Mouse (Mus musculus) ES-E14 (cell line): ENCODE data around the gene Fam69a.

Source experiments
- CHD2 ChIP-seq: IDR thresholded peaks from 2 replicates; pipeline ENCODE4 v1.6.1; 2014; ENCODE audit warnings: mild to moderate bottlenecking, low read depth, low read length, inconsistent platforms
- MAFK ChIP-seq: IDR thresholded peaks from 2 replicates; pipeline ENCODE4 v1.6.1; 2014; ENCODE audit warnings: mild to moderate bottlenecking, low read depth, low read length, inconsistent platforms; ENCODE audit not compliant: insufficient read depth
- ZC3H11A ChIP-seq: IDR thresholded peaks from 2 replicates; pipeline ENCODE4 v1.6.1; 2012; ENCODE audit warnings: low read depth, mild to moderate bottlenecking, inconsistent platforms, low read length, borderline replicate concordance

DNA sequence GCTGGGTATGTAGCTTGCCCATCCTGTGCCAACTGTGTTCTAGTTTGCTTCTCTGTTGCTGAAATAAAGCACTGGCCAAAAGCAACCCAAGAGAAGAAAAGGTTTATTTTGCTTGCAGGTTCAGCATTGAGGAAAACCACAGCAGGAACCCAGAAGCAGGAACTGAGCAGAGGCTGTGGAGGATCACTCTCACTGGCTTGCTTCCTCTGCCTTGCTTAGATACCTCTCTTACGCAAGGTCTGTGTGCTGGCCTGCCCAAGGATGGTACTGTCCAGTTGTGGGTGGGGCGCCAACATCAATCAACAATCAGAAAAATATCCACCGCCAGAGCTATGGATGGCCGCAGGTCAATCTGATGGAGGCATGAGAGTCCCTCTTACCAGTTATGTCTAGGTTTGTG lies 44.4 kb upstream of the Fam69a start:
- TF ChIP-seq CHD2, result no peak
- TF ChIP-seq MAFK, result no peak
- no peak for TF ChIP-seq ZC3H11A
